Mouse (Mus musculus): Measurements from ENCODE around the gene Rhox3h. TPM values are rescaled to one million over a fixed set of nuclear protein-coding genes. Genes with fewer than 3 reads are reported as not detected.
"Not testable (repeated sequence)": the region's sequence is repeated elsewhere in the genome, so short reads cannot be mapped to it uniquely, and the experiment has no call there.

Gene Rhox3h
- polyA plus RNA-seq (2014; fragmentation: Nextera tagmentation; extraction: Ambion mirVana) = not detected in 2 replicates

DNA sequence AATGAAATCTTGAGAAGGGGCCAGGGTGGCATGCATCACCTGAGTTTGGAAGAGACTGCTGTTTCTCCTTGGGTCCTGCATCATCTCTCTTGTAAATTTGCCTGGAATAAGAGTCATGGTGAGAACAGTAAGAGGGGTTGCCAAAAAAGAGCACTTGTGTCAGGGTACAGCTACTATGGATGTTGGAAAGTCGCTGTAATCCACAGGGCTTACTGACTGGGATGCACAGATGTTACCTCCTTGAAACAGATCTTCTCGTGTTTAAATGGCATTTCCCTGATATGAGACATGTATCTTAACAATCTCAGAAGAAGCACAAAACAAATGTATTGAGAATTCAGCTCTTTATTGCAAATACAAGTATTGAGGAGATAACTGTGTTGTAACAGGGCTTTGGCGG is at the start of gene Rhox3h:
Gene Rhox3h (minus strand): TSS at position 101 of the 400 bp plus-strand sequence.
- not testable (repeated sequence) for DNase-seq (ENCODE audit: low spot score); H3K27me3 ChIP-seq (replicated peaks; ENCODE audit: control insufficient read depth, insufficient read depth, low read length); H3K27ac ChIP-seq (ENCODE audit: low read depth, low read length); H3K4me1 ChIP-seq (replicated peaks; ENCODE audit: control insufficient read depth, insufficient read depth, low read length); H3K4me3 ChIP-seq (ENCODE audit: low read depth, low read length); H3K36me3 ChIP-seq (ENCODE audit: control insufficient read depth, insufficient read depth, low read length); H3K4me2 ChIP-seq; H3K9me3 ChIP-seq (ENCODE audit: control insufficient read depth, low read length); ATAC-seq (replicated peaks; ENCODE audit: low FRiP score); H3K9ac ChIP-seq (ENCODE audit: low read depth, low read length)
- 100% methylated on average over 1 of the region's 3 CpGs for WGBS

DNA sequence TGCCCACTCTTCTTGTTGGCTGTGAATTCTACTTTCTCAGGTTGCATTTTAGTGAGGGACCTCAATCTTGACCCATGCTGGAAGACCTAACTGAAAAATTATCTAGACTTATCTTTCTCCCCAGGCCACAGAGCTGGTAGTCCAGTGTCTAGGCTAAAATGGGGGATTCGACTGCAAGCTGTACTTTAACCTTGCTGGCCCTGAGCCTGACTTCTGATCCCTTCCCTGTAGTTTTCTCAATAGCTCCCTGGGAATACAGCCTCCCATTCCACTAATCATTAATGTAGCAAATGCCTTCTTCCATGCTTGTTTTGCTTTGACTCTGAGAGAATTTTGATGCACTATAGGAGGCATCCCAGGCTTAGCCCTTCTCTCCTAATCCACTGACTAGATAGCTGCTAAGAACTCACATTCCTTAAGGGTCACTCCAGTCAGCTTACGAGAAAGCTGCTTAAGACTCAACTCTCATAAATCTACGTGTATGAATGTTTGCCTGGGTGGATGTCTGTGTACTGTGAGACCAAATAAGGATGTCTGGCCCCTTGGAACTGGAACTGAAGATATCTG is 33.3 kb upstream of the Rhox3h start:
- Histone ChIP-seq H3K9me3 (ENCODE audit: control insufficient read depth, low read length) (no peaks in the 10 kb centered on the region), H3K4me3 (ENCODE audit: low read depth, low read length) (no peak overlapping the region), H3K4me2 (no peak overlapping the region), H3K9ac (ENCODE audit: low read depth, low read length) (no peak overlapping the region), H3K36me3 (ENCODE audit: control insufficient read depth, insufficient read depth, low read length) (no peaks in the 10 kb centered on the region), H3K27me3 (replicated peaks; ENCODE audit: control insufficient read depth, insufficient read depth, low read length) (no peaks in the 10 kb centered on the region), H3K27ac (ENCODE audit: low read depth, low read length) (no peak overlapping the region), H3K4me1 (replicated peaks; ENCODE audit: control insufficient read depth, insufficient read depth, low read length) (no peaks in the 10 kb centered on the region)
- DNase-seq (ENCODE audit: low spot score) = no peak
- 54% methylated on average over 3 of the region's 3 CpGs for WGBS
- ATAC-seq (replicated peaks; ENCODE audit: low FRiP score) = no peak

DNA sequence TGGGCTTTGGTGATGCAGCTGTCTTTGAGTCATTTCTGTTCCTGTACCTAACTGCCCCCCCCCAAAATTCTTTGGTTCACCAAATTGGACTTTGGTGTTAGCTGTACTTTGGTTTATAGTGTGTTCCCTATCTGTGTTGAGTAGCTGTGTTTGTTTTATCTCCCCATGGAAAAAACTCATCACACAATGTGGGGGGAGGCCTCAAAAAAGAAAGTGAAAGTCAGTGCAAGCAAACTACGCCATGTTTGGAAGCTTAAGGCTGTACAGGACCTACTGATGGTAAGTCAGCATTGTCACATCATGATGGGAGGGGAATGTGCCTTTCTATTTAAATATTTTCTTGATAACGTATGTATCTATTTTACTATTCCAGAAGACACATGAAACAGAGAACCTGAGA is 23.7 kb upstream of the Rhox3h start:
- H3K9me3 ChIP-seq (ENCODE audit: control insufficient read depth, low read length) = no peaks in the 10 kb centered on the region
- DNase-seq (ENCODE audit: low spot score) (no peak), ATAC-seq (replicated peaks; ENCODE audit: low FRiP score) (no peak)
- no peaks in the 10 kb centered on the region for H3K36me3 ChIP-seq (ENCODE audit: control insufficient read depth, insufficient read depth, low read length)
- 68% methylated on average over 2 of the region's 2 CpGs for WGBS
- no peaks in the 10 kb centered on the region for H3K27me3 ChIP-seq (replicated peaks; ENCODE audit: control insufficient read depth, insufficient read depth, low read length)
- no peak overlapping the region for H3K4me2 ChIP-seq
- H3K27ac ChIP-seq (ENCODE audit: low read depth, low read length) = no peak overlapping the region
- H3K4me1 ChIP-seq (replicated peaks; ENCODE audit: control insufficient read depth, insufficient read depth, low read length) = no peaks in the 10 kb centered on the region
- no peak overlapping the region for H3K4me3 ChIP-seq (ENCODE audit: low read depth, low read length)
- no peak overlapping the region for H3K9ac ChIP-seq (ENCODE audit: low read depth, low read length)

DNA sequence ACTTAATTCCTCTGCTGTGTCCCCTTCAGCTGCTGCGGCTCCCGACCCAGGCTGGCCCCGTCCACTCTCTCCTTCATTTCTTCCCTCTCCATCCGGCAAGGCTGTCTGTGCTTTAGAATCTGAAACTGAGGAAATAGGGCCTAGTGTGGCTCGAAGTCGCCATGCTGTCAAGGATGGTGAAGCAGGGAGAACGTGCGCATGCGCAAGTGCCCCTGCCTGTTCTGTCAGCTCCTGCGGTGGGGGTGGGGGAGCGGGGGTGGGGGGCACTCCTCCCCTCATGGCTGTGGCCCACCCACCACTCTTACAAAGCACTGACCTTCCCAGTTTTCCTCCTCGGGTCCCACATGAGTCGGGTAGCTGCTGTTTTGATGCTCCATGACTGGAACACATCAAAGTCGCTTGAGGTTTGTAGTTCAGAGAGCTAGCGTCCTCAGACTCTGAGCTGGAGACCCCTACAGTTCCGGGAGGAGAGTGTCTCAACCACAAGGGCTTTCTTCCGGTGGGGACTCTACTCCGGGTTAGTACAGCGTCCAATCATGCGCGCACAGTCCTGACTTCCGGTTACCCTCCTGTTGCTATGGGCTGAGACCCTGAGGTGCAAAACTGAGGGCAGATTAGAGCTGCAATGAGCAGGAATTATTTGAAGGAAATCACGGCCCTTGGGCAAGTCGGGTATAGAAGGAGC is 14.6 kb upstream of the Rhox3h start:
- H3K4me2 ChIP-seq = no peak overlapping the region
- no peak for ATAC-seq (replicated peaks; ENCODE audit: low FRiP score)
- 80% methylated on average over 24 of the region's 24 CpGs for WGBS

DNA sequence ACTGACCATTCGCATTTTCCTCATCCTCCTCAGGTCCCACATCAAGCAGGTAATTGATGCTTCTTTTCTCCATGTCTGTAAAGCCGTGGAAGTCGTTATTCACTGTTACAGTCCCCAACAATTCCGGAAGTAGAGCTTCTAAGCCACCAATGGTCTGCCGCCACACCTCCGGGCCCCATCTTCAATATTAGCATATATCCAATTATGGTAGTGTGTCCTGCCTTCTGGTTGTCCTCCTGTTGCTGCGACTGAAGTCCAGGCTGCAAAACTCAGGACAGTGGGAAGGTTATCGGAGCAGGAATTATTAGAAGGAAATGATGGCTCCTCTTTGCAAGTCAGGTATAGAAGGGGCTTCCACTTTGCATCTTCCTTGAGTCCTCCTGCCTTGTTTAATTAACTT is 4.6 kb upstream of the Rhox3h start, which contains the start of gene Rhox2h:
Gene Rhox2h (minus strand): TSS at position 101 of the 400 bp plus-strand sequence.
- not testable (repeated sequence) for H3K9ac ChIP-seq (ENCODE audit: low read depth, low read length); H3K27ac ChIP-seq (ENCODE audit: low read depth, low read length); H3K4me3 ChIP-seq (ENCODE audit: low read depth, low read length); H3K4me2 ChIP-seq; H3K4me1 ChIP-seq (replicated peaks; ENCODE audit: control insufficient read depth, insufficient read depth, low read length); H3K27me3 ChIP-seq (replicated peaks; ENCODE audit: control insufficient read depth, insufficient read depth, low read length); H3K9me3 ChIP-seq (ENCODE audit: control insufficient read depth, low read length); DNase-seq (ENCODE audit: low spot score); ATAC-seq (replicated peaks; ENCODE audit: low FRiP score); H3K36me3 ChIP-seq (ENCODE audit: control insufficient read depth, insufficient read depth, low read length)
- 79% methylated on average over 8 of the region's 8 CpGs for WGBS

More for the DNA sequence above, 14.6 kb upstream of the Rhox3h start:
- no peak overlapping the region for H3K27ac ChIP-seq (ENCODE audit: low read depth, low read length)
- H3K9ac ChIP-seq (ENCODE audit: low read depth, low read length) = no peak overlapping the region
- H3K36me3 ChIP-seq (ENCODE audit: control insufficient read depth, insufficient read depth, low read length) = no peaks in the 10 kb centered on the region
- no peak for DNase-seq (ENCODE audit: low spot score)
- no peaks in the 10 kb centered on the region for H3K9me3 ChIP-seq (ENCODE audit: control insufficient read depth, low read length)
- H3K4me3 ChIP-seq (ENCODE audit: low read depth, low read length) = no peak overlapping the region
- H3K4me1 ChIP-seq (replicated peaks; ENCODE audit: control insufficient read depth, insufficient read depth, low read length) = no peaks in the 10 kb centered on the region
- no peaks in the 10 kb centered on the region for H3K27me3 ChIP-seq (replicated peaks; ENCODE audit: control insufficient read depth, insufficient read depth, low read length)

DNA sequence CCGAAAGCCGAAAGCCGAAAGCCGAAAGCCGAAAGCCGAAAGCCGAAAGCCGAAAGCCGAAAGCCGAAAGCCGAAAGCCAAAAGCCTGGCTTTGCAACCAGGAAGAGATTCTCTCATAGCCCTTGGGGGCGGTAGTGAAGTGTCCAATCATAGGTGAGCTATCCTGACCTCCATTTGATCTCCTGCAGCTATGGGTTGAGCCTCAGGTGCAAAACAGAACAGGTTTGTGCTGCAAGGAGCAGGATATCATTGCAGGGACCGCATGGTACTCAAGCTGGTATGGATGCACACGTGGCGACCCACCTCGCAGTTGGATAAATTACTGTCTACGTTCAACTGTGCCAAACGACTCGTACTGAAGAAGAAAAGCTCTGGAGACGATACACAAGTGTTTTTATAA is 17.3 kb downstream of the Rhox3h start, which contains the start of gene Rhox4g:
Gene Rhox4g (minus strand): TSS at position 101 of the 400 bp plus-strand sequence.
- H3K4me1 ChIP-seq (replicated peaks; ENCODE audit: control insufficient read depth, insufficient read depth, low read length); H3K4me3 ChIP-seq (ENCODE audit: low read depth, low read length); ATAC-seq (replicated peaks; ENCODE audit: low FRiP score); H3K27ac ChIP-seq (ENCODE audit: low read depth, low read length); DNase-seq (ENCODE audit: low spot score); H3K9ac ChIP-seq (ENCODE audit: low read depth, low read length); H3K9me3 ChIP-seq (ENCODE audit: control insufficient read depth, low read length); H3K4me2 ChIP-seq; H3K27me3 ChIP-seq (replicated peaks; ENCODE audit: control insufficient read depth, insufficient read depth, low read length); H3K36me3 ChIP-seq (ENCODE audit: control insufficient read depth, insufficient read depth, low read length): not testable (repeated sequence)
- 95% methylated on average over 15 of the region's 20 CpGs for WGBS

DNA sequence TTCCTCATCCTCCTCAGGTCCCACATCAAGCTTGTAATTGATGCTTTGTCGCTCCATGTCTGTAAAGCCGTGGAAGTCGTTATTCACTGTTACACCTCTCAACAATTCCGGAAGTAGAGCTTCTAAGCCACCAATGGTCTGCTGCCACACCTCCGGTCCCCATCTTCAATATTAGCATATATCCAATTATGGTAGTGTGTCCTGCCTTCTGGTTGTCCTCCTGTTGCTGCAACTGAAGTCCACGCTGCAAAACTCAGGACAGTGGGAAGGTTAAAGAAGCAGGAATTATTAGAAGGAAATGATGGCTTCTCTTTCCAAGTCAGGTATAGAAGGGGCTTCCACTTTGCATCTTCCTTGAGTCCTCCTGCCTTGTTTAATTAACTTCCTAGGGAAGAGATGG is 25.2 kb downstream of the Rhox3h start, which contains the start of gene Rhox2g:
Gene Rhox2g (minus strand): TSS at position 101 of the 400 bp plus-strand sequence.
- not testable (repeated sequence) for H3K4me2 ChIP-seq; H3K9ac ChIP-seq (ENCODE audit: low read depth, low read length); H3K4me1 ChIP-seq (replicated peaks; ENCODE audit: control insufficient read depth, insufficient read depth, low read length); H3K27ac ChIP-seq (ENCODE audit: low read depth, low read length); H3K27me3 ChIP-seq (replicated peaks; ENCODE audit: control insufficient read depth, insufficient read depth, low read length); H3K4me3 ChIP-seq (ENCODE audit: low read depth, low read length); H3K36me3 ChIP-seq (ENCODE audit: control insufficient read depth, insufficient read depth, low read length); DNase-seq (ENCODE audit: low spot score); ATAC-seq (replicated peaks; ENCODE audit: low FRiP score); H3K9me3 ChIP-seq (ENCODE audit: control insufficient read depth, low read length)
- WGBS = 86% methylated on average over 6 of the region's 6 CpGs

DNA sequence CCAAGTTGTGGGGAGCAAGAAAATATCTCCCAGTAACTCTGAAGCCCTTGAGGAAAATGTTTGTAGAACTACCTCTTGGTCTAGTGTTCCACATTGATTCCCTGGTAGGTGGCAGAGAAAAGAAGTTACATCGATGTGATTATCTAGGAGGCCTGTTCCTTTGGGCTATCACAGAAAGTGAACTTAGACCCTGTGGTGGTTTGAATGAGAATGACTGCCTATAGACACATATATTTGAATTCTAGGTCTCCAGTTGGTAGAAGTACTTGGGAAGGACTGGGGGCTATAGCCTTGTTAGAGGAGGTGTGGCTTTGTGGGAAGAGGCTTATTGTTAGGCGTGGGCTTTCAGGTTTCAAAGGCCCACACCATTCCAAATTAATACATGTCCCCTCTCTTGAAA is 40.1 kb downstream of the Rhox3h start, which contains the start of gene Rhox3g:
Gene Rhox3g (minus strand): TSS at position 101 of the 400 bp plus-strand sequence.
- not testable (repeated sequence) for H3K4me3 ChIP-seq (ENCODE audit: low read depth, low read length); ATAC-seq (replicated peaks; ENCODE audit: low FRiP score); H3K9me3 ChIP-seq (ENCODE audit: control insufficient read depth, low read length); H3K27ac ChIP-seq (ENCODE audit: low read depth, low read length); H3K9ac ChIP-seq (ENCODE audit: low read depth, low read length); H3K36me3 ChIP-seq (ENCODE audit: control insufficient read depth, insufficient read depth, low read length); H3K4me1 ChIP-seq (replicated peaks; ENCODE audit: control insufficient read depth, insufficient read depth, low read length); H3K27me3 ChIP-seq (replicated peaks; ENCODE audit: control insufficient read depth, insufficient read depth, low read length); DNase-seq (ENCODE audit: low spot score); H3K4me2 ChIP-seq
- WGBS = 89% methylated on average over 2 of the region's 2 CpGs
